Mouse (Mus musculus) natural killer cell, adult 2 months (primary cell): Measurements from ENCODE around the gene Tgds.
A peak's percentile ranks its signal among the peaks of the same experiment; 100 is the strongest.
"Not testable (repeated sequence)": the region's sequence is repeated elsewhere in the genome, so short reads cannot be mapped to it uniquely, and the experiment has no call there.

Experiments
- DNase-seq, 2 experiments: peaks; one replicate each; pipeline ENCODE4 v3.0.0; 2022; ENCODE audit warnings: low spot score in 2 of 2

Gene Tgds

GRCm38 (mm10) chr14:118132642-118132977 lies at the start of gene Tgds:
Gene Tgds (minus strand): TSS chr14:118132755.
- DNase-seq, result peak; percentile 95 to 97

GRCm38 (mm10) chr14:118180711-118181177 lies 48.2 kb upstream of the Tgds start:
- DNase-seq, result no peak

GRCm38 (mm10) chr14:118180117-118180557 lies 47.6 kb upstream of the Tgds start:
- DNase-seq, result peak; percentile 47 to 57

- DNase-seq, result no peak
Measured at GRCm38 (mm10) chr14:118179701-118180100, 47.1 kb upstream of the Tgds start.

- DNase-seq, result no peak
Measured at GRCm38 (mm10) chr14:118179251-118179650, 46.7 kb upstream of the Tgds start.

- no peak for DNase-seq
Measured at GRCm38 (mm10) chr14:118175694-118176085, 43.1 kb upstream of the Tgds start.

- no peak for DNase-seq
Measured at GRCm38 (mm10) chr14:118175071-118175693, 42.6 kb upstream of the Tgds start.

GRCm38 (mm10) chr14:118173590-118174203 lies 41.1 kb upstream of the Tgds start:
- peak in 1 of 2 experiments; percentile 3 for DNase-seq

- DNase-seq, result no peak
Measured at GRCm38 (mm10) chr14:118168776-118169175, 36.2 kb upstream of the Tgds start.

- DNase-seq, result no peak
Measured at GRCm38 (mm10) chr14:118162640-118163039, 30.1 kb upstream of the Tgds start.

- DNase-seq, result no peak
Measured at GRCm38 (mm10) chr14:118161751-118162150, 29.2 kb upstream of the Tgds start.

GRCm38 (mm10) chr14:118157146-118157545 lies 24.6 kb upstream of the Tgds start:
- peak; percentile 41 to 63 for DNase-seq

- DNase-seq, result no peak
Measured at GRCm38 (mm10) chr14:118156740-118157139, 24.2 kb upstream of the Tgds start.

GRCm38 (mm10) chr14:118156056-118156455 lies 23.5 kb upstream of the Tgds start:
- not testable (repeated sequence) for DNase-seq

- DNase-seq, result no peak
Measured at GRCm38 (mm10) chr14:118152294-118152651, 19.7 kb upstream of the Tgds start.

GRCm38 (mm10) chr14:118151651-118152293 lies 19.2 kb upstream of the Tgds start:
- no peak for DNase-seq

GRCm38 (mm10) chr14:118150656-118151551 lies 18.3 kb upstream of the Tgds start:
- no peak for DNase-seq

GRCm38 (mm10) chr14:118148554-118148953 lies 16.0 kb upstream of the Tgds start:
- DNase-seq, result no peak

- DNase-seq, result no peak
Measured at GRCm38 (mm10) chr14:118148046-118148445, 15.5 kb upstream of the Tgds start.

GRCm38 (mm10) chr14:118142283-118142682 lies 9.7 kb upstream of the Tgds start:
- DNase-seq, result no peak

GRCm38 (mm10) chr14:118137487-118137886 lies 4.9 kb upstream of the Tgds start:
- DNase-seq, result no peak
